Mouse (Mus musculus) CH12.LX (cell line): ENCODE results near the gene Elovl6. TPM values are rescaled to one million over a fixed set of nuclear protein-coding genes. Genes with fewer than 3 reads are reported as not detected.

Source experiments
- DNase-seq: peaks from one replicate; pipeline ENCODE4 v3.0.0-alpha.2; 2013; ENCODE audit errors: extremely low read depth
- H3K27ac ChIP-seq: 2 replicates; pipeline ENCODE4 v1.5.1; 2012; ENCODE audit warnings: low read depth, mild to moderate bottlenecking, control low read depth, moderate library complexity; ENCODE audit not compliant: insufficient read depth
- H3K27me3 ChIP-seq: replicated peaks from 2 replicates; pipeline ENCODE3; 2012; ENCODE audit warnings: inconsistent platforms
- H3K36me3 ChIP-seq, 2 experiments: replicated peaks in 1 of 2; 2 replicates each; pipeline versions ENCODE3 to v1.6.1; 2012; ENCODE audit warnings: inconsistent platforms in 1 of 2, low read length in 1 of 2, mild to moderate bottlenecking in 1 of 2, mixed read lengths in 1 of 2, moderate library complexity in 1 of 2; ENCODE audit not compliant: control insufficient read depth in 1 of 2, insufficient read depth in 1 of 2
- H3K4me1 ChIP-seq, 2 experiments: 2 replicates each; pipeline ENCODE4 v1.6.1; 2012; ENCODE audit warnings: inconsistent platforms in 1 of 2, moderate library complexity in 1 of 2; ENCODE audit not compliant: insufficient read depth in 2 of 2, control insufficient read depth in 1 of 2
- H3K4me2 ChIP-seq: 2 replicates; pipeline ENCODE4 v1.6.1; 2012; ENCODE audit warnings: low read depth, mild to moderate bottlenecking, control low read depth; ENCODE audit not compliant: poor library complexity, insufficient read depth, severe bottlenecking
- H3K4me3 ChIP-seq, 3 experiments: fragments of 150-350 bp in 1 of 3; sonication (generic) in 1 of 3; replicated peaks in 1 of 3; 2 replicates each; pipeline versions ENCODE3 to v1.5.1; 2011 to 2012; ENCODE audit warnings: low read depth in 2 of 3, low read length in 2 of 3, mild to moderate bottlenecking in 2 of 3, moderate library complexity in 2 of 3, control low read depth in 1 of 3, improper control_type of control experiment in 1 of 3, inconsistent platforms in 1 of 3, mixed read lengths in 1 of 3; ENCODE audit not compliant: poor library complexity in 1 of 3
- H3K79me2 ChIP-seq: replicated peaks from 2 replicates; pipeline ENCODE4 v1.6.1; 2012; ENCODE audit warnings: mild to moderate bottlenecking, moderate library complexity; ENCODE audit not compliant: control insufficient read depth, poor library complexity, insufficient read depth, severe bottlenecking; ENCODE audit errors: extremely low read depth
- H3K9ac ChIP-seq: 2 replicates; pipeline ENCODE4 v1.6.1; 2012; ENCODE audit warnings: low read depth, mild to moderate bottlenecking, control low read depth, moderate library complexity; ENCODE audit not compliant: insufficient read depth
- H3K9me3 ChIP-seq: replicated peaks from 2 replicates; pipeline ENCODE3; 2012; ENCODE audit warnings: low read length, inconsistent platforms, mixed read lengths
- BHLHE40 ChIP-seq: IDR thresholded peaks from 2 replicates; pipeline ENCODE4 v1.6.1; 2011; ENCODE audit warnings: mild to moderate bottlenecking, low read depth, low read length, improper control_type of control experiment
- CHD1 ChIP-seq: IDR thresholded peaks from 2 replicates; pipeline ENCODE4 v1.6.1; 2012; ENCODE audit warnings: low read depth, low read length, improper control_type of control experiment, inconsistent platforms
- CTCF ChIP-seq, 2 experiments: IDR thresholded peaks in 1 of 2; conservative IDR thresholded peaks in 1 of 2; 2 replicates each; pipeline ENCODE4 v1.5.1; 2011 to 2012; ENCODE audit warnings: low read depth in 2 of 2, low read length in 2 of 2, improper control_type of control experiment in 1 of 2, inconsistent platforms in 1 of 2, mild to moderate bottlenecking in 1 of 2, moderate library complexity in 1 of 2
- E2F4 ChIP-seq: IDR thresholded peaks from 2 replicates; pipeline ENCODE4 v1.6.1; 2011; ENCODE audit warnings: low read depth, low read length, improper control_type of control experiment; ENCODE audit not compliant: insufficient replicate concordance
- ELF1 ChIP-seq: IDR thresholded peaks from 2 replicates; pipeline ENCODE4 v1.6.1; 2014; ENCODE audit warnings: low read depth, mild to moderate bottlenecking, inconsistent platforms, low read length, improper control_type of control experiment
- ETS1 ChIP-seq: conservative IDR thresholded peaks from 2 replicates; pipeline ENCODE4 v1.6.1; 2012; ENCODE audit warnings: low read depth, mild to moderate bottlenecking, inconsistent platforms, low read length, improper control_type of control experiment, moderate library complexity
- GABPA ChIP-seq: IDR thresholded peaks from 2 replicates; pipeline ENCODE4 v1.6.1; 2012; ENCODE audit warnings: low read depth, low read length, improper control_type of control experiment, inconsistent platforms; ENCODE audit not compliant: insufficient replicate concordance
- HCFC1 ChIP-seq: IDR thresholded peaks from 2 replicates; pipeline ENCODE4 v1.6.1; 2012; ENCODE audit warnings: low read depth, mild to moderate bottlenecking, inconsistent platforms, low read length, improper control_type of control experiment
- IRF4 ChIP-seq: IDR thresholded peaks from 2 replicates; pipeline ENCODE4 v1.6.1; 2014; ENCODE audit warnings: low read depth, mild to moderate bottlenecking, inconsistent platforms, low read length, improper control_type of control experiment
- JUN ChIP-seq: IDR thresholded peaks from 2 replicates; pipeline ENCODE4 v1.6.1; 2011; ENCODE audit warnings: low read depth, mild to moderate bottlenecking, low read length, improper control_type of control experiment, moderate library complexity; ENCODE audit not compliant: insufficient read depth
- KAT2A ChIP-seq: IDR thresholded peaks from 2 replicates; pipeline ENCODE4 v1.6.1; 2012; ENCODE audit warnings: low read length, improper control_type of control experiment, inconsistent platforms; ENCODE audit not compliant: insufficient replicate concordance
- MAFK ChIP-seq: IDR thresholded peaks from 2 replicates; pipeline ENCODE4 v1.6.1; 2011; ENCODE audit warnings: low read length, improper control_type of control experiment; ENCODE audit not compliant: insufficient replicate concordance
- MAZ ChIP-seq: IDR thresholded peaks from 2 replicates; pipeline ENCODE4 v1.6.1; 2012; ENCODE audit warnings: low read depth, mild to moderate bottlenecking, inconsistent platforms, low read length, improper control_type of control experiment, moderate library complexity
- MEF2A ChIP-seq: IDR thresholded peaks from 2 replicates; pipeline ENCODE4 v1.6.1; 2014; ENCODE audit warnings: low read depth, mild to moderate bottlenecking, inconsistent platforms, low read length, improper control_type of control experiment, borderline replicate concordance
- MXI1 ChIP-seq: IDR thresholded peaks from 2 replicates; pipeline ENCODE4 v1.6.1; 2011; ENCODE audit warnings: mild to moderate bottlenecking, low read depth, low read length, improper control_type of control experiment
- MYC ChIP-seq: IDR thresholded peaks from 2 replicates; pipeline ENCODE4 v1.6.1; 2011; ENCODE audit warnings: low read depth, mild to moderate bottlenecking, improper control_type of control experiment, low read length
- NRF1 ChIP-seq: IDR thresholded peaks from 2 replicates; pipeline ENCODE4 v1.6.1; 2014; ENCODE audit warnings: low read depth, mild to moderate bottlenecking, inconsistent platforms, low read length, improper control_type of control experiment, moderate library complexity
- PAX5 ChIP-seq: IDR thresholded peaks from 2 replicates; pipeline ENCODE4 v1.6.1; 2012; ENCODE audit warnings: low read length, inconsistent platforms, mixed read lengths
- SIN3A ChIP-seq: IDR thresholded peaks from 2 replicates; pipeline ENCODE4 v1.6.1; 2012; ENCODE audit warnings: low read length, improper control_type of control experiment, inconsistent platforms
- SMC3 ChIP-seq: IDR thresholded peaks from 2 replicates; pipeline ENCODE4 v1.6.1; 2011; ENCODE audit warnings: low read depth, low read length, improper control_type of control experiment
- TBP ChIP-seq: conservative IDR thresholded peaks from 2 replicates; pipeline ENCODE4 v1.6.1; 2011; ENCODE audit warnings: low read depth, low read length, improper control_type of control experiment
- UBTF ChIP-seq: IDR thresholded peaks from 2 replicates; pipeline ENCODE4 v1.6.1; 2012; ENCODE audit warnings: low read depth, mild to moderate bottlenecking, inconsistent platforms, low read length, improper control_type of control experiment, moderate library complexity
- USF1 ChIP-seq: IDR thresholded peaks from 2 replicates; pipeline ENCODE4 v1.6.1; 2014; ENCODE audit warnings: low read depth, mild to moderate bottlenecking, inconsistent platforms, low read length, improper control_type of control experiment
- ZC3H11A ChIP-seq: IDR thresholded peaks from 2 replicates; pipeline ENCODE4 v1.6.1; 2012; ENCODE audit warnings: low read depth, mild to moderate bottlenecking, inconsistent platforms, low read length, improper control_type of control experiment
- ZNF384 ChIP-seq: IDR thresholded peaks from 2 replicates; pipeline ENCODE4 v1.6.1; 2012; ENCODE audit warnings: low read depth, low read length, improper control_type of control experiment, inconsistent platforms
- dilution Hi-C: fragments of 300-500 bp; cut with MboI; formaldehyde crosslinking; loops from 2 replicates; pipeline ENCODE4 v1.14.3; 2020; ENCODE audit warnings: low sequenced_read_pairs; ENCODE audit not compliant: extremely low pct_unique_long_range_greater_than_20kb, extremely low pct_ligation_motif_present
- in situ Hi-C: fragments of 300-500 bp; cut with MboI; formaldehyde crosslinking; loops from 3 replicates; pipeline ENCODE4 v1.14.3; 2019; ENCODE audit warnings: low sequenced_read_pairs, low pct_ligation_motif_present, low pct_unique_long_range_greater_than_20kb, mixed read lengths
- polyA plus RNA-seq: library from polyadenylated mRNA; unstranded; fragments of >175 nt; gene quantifications from 2 replicates; pipeline ENCODE4 v1.2.1, GENCODE M21; 2012; ENCODE audit warnings: low read depth; ENCODE audit not compliant: insufficient read length
- total RNA-seq, 2 experiments: library from RNA; depleted of rRNA; stranded (reverse); fragments of 300-350 nt in 1 of 2; fragments of >200 nt in 1 of 2; gene quantifications; 2 replicates each; pipeline ENCODE4 v1.2.3; 2012 to 2014

The Elovl6 gene
- total and polyA plus RNA-seq, 3 experiments: 1.7 to 6.8 (median 6.0) TPM

DNA sequence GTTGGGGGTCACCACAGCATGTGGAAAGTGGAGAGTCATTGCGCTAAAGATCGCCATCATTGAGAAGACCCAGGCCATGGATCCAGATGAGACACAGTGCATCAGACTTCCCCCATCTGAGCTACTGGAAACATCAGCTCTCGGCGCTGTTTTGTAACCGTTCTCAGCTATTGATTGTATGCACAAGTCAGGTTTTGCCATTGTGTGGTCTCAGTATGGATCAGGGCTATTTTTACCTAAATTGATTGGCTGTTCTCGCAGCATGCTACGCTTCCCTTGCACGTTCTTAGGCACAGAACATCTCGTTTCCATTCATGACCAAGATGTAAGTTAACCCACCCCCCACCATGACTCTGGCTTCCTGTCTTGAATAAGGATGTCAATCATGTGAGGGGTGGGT lies 27.9 kb downstream of the Elovl6 start:
- in situ Hi-C loops: no loop called here
- Histone ChIP-seq H3K9me3 (no peaks in the 10 kb centered on the region), H3K4me2 (no peak overlapping the region), H3K27me3 (no peaks in the 10 kb centered on the region), H3K36me3 (peaks cover 0 to 3% of the 10 kb centered on the region in 2 experiments), H3K27ac (no peak overlapping the region), H3K9ac (no peak overlapping the region), H3K79me2 (no peaks in the 10 kb centered on the region), H3K4me1 (no peaks in the 10 kb centered on the region), H3K4me3 (no peak overlapping the region)
- dilution Hi-C loops: no loop called here
- DNase-seq: no peak
- TF ChIP-seq SIN3A (no peak), JUN (no peak), BHLHE40 (no peak), MAZ (no peak), PAX5 (no peak), UBTF (no peak), MAFK (no peak), E2F4 (no peak)

DNA sequence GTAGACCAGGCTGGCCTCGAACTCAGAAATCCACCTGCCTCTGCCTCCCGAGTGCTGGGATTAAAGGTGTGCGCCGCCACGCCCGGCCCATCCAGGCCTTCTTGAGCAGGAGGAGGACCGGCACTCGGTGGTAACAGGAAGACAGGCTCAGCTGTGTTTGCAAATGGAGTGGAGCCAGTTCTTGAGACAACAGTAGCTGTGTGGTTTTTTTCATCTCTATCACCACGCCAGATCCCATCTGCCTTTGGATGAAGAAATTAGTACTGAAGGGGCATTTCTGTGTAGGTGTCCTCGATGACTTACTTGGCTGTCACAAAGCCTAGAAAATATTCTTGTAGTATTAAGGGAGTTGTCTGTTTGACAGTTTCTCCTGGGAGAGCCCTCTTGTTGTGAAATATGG lies 28.9 kb downstream of the Elovl6 start:
- dilution Hi-C loops (no loop called here), in situ Hi-C loops (no loop called here)
- Histone ChIP-seq H3K9ac (no peak overlapping the region), H3K9me3 (no peaks in the 10 kb centered on the region), H3K27me3 (no peaks in the 10 kb centered on the region), H3K79me2 (no peaks in the 10 kb centered on the region), H3K4me2 (no peak overlapping the region), H3K4me3 (no peak overlapping the region), H3K27ac (no peak overlapping the region), H3K4me1 (peaks cover 6 to 7% of the 10 kb centered on the region in 2 experiments; a peak in 3 of 4 replicates), H3K36me3 (peaks cover 0 to 3% of the 10 kb centered on the region in 2 experiments)
- no peak for DNase-seq
- TF ChIP-seq KAT2A (no peak), SIN3A (no peak), MYC (no peak), ZNF384 (no peak), MEF2A (no peak), IRF4 (no peak), NRF1 (no peak), ZC3H11A (no peak), MXI1 (no peak), UBTF (no peak), GABPA (no peak), USF1 (no peak), PAX5 (no peak), TBP (no peak), CHD1 (no peak), ELF1 (no peak), ETS1 (no peak), HCFC1 (no peak), CTCF (conservative IDR thresholded peaks at IDR 0.05 in 1 of 2, IDR thresholded peaks at IDR 0.05 in 1 of 2; ENCODE audit: low read depth in 2 of 2, low read length in 2 of 2) (no peak), SMC3 (no peak)
